Mouse (Mus musculus) brown adipose tissue, adult 24 weeks (tissue): ENCODE results near the gene Sfrp5. TPM values are rescaled to one million over a fixed set of nuclear protein-coding genes. Genes with fewer than 3 reads are reported as not detected.

Experiments used
- polyA plus RNA-seq: library from polyadenylated mRNA; stranded (reverse); fragments of >200 nt; gene quantifications from 2 replicates; pipeline ENCODE4 v1.2.4, GENCODE M21; 2012; ENCODE audit not compliant: missing spikeins, insufficient read depth, insufficient read length

Gene Sfrp5
- polyA plus RNA-seq, 1 experiment: 4.7 TPM

Other genes starting within 250 kb of the Sfrp5 start
- gene Mms19, start 221.1 kb downstream of the Sfrp5 start, polyA plus RNA-seq: 8.6 and 9.6 TPM in 2 replicates
- 8.4 and 9.0 TPM in 2 replicates for gene Ubtd1, start 220.5 kb downstream of the Sfrp5 start, polyA plus RNA-seq
- 2.1 and 3.2 TPM in 2 replicates for gene Ankrd2, start 166.3 kb downstream of the Sfrp5 start, polyA plus RNA-seq
- 3.3 and 5.7 TPM in 2 replicates for gene Hoga1, start 156.6 kb downstream of the Sfrp5 start, polyA plus RNA-seq
- gene 4933411K16Rik, start 150.0 kb downstream of the Sfrp5 start, polyA plus RNA-seq: not detected in 2 replicates
- 0.63 TPM in 1 of 2 replicates, not detected in the other for gene Morn4, start 115.9 kb downstream of the Sfrp5 start, polyA plus RNA-seq
- gene Pi4k2a, start 111.8 kb downstream of the Sfrp5 start, polyA plus RNA-seq: 14.4 and 21.6 TPM in 2 replicates
- 12.6 and 16.8 TPM in 2 replicates for gene Avpi1, start 73.2 kb downstream of the Sfrp5 start, polyA plus RNA-seq
- gene Marveld1, start 54.9 kb downstream of the Sfrp5 start, polyA plus RNA-seq: 33.6 and 41.9 TPM in 2 replicates
- 11.3 and 12.7 TPM in 2 replicates for gene Zfyve27, start 38.3 kb downstream of the Sfrp5 start, polyA plus RNA-seq
- gene Golga7b, start 45.3 kb upstream of the Sfrp5 start, polyA plus RNA-seq: 1.0 and 2.7 TPM in 2 replicates
- 0.91 TPM in 1 of 2 replicates, not detected in the other for gene Crtac1, start 229.5 kb upstream of the Sfrp5 start, polyA plus RNA-seq